Mouse (Mus musculus): ENCODE data around the gene Sf3b2.
"Not testable (repeated sequence)": the region's sequence is repeated elsewhere in the genome, so short reads cannot be mapped to it uniquely, and the experiment has no call there.

The Sf3b2 gene

GRCm38 (mm10) chr19:5272801-5273733 is 22.2 kb downstream of the Sf3b2 start, which contains the start of gene Pacs1:
Pacs1 (minus strand) TSS chr19:5273119.
- peak; percentile 79 to 84 for DNase-seq

- peak; percentile 30 to 32 for DNase-seq
Observed at GRCm38 (mm10) chr19:5272326-5272795, 22.9 kb downstream of the Sf3b2 start.

GRCm38 (mm10) chr19:5271430-5271829 is 23.8 kb downstream of the Sf3b2 start:
- DNase-seq, result no peak

- no peak for DNase-seq
Observed at GRCm38 (mm10) chr19:5269392-5269791, 25.9 kb downstream of the Sf3b2 start.

- no peak for DNase-seq
Observed at GRCm38 (mm10) chr19:5268875-5269274, 26.4 kb downstream of the Sf3b2 start.

GRCm38 (mm10) chr19:5268017-5268416 is 27.2 kb downstream of the Sf3b2 start:
- DNase-seq, result no peak

- DNase-seq, result no peak
Observed at GRCm38 (mm10) chr19:5267015-5267414, 28.2 kb downstream of the Sf3b2 start.

- DNase-seq, result no peak
Observed at GRCm38 (mm10) chr19:5257140-5257539, 38.1 kb downstream of the Sf3b2 start.

- not testable (repeated sequence) for DNase-seq
Observed at GRCm38 (mm10) chr19:5236981-5237380, 58.3 kb downstream of the Sf3b2 start.

- DNase-seq, result no peak
Observed at GRCm38 (mm10) chr19:5232696-5233095, 62.6 kb downstream of the Sf3b2 start.

- DNase-seq, result no peak
Observed at GRCm38 (mm10) chr19:5230110-5230509, 65.1 kb downstream of the Sf3b2 start.

GRCm38 (mm10) chr19:5224624-5225023 is 70.6 kb downstream of the Sf3b2 start:
- DNase-seq, result no peak

GRCm38 (mm10) chr19:5224077-5224476 is 71.2 kb downstream of the Sf3b2 start:
- no peak for DNase-seq
